Mouse (Mus musculus) brain, embryonic 14.5 days (tissue): ENCODE results near the gene Gsap.
"Not testable (repeated sequence)": the region's sequence is repeated elsewhere in the genome, so short reads cannot be mapped to it uniquely, and the experiment has no call there.

Source experiments
- CTCF ChIP-seq: fragments of 200-500 bp; IDR thresholded peaks from 2 replicates; pipeline ENCODE4 v1.5.1; 2012; ENCODE audit warnings: inconsistent platforms, mild to moderate bottlenecking, moderate library complexity, borderline replicate concordance; ENCODE audit not compliant: insufficient read depth, insufficient read length; ENCODE audit errors: extremely low read depth
- POLR2A ChIP-seq: fragments of 200-500 bp; IDR thresholded peaks from 2 replicates; pipeline ENCODE4 v1.6.1; 2012; ENCODE audit warnings: mild to moderate bottlenecking, inconsistent platforms, borderline replicate concordance; ENCODE audit not compliant: poor library complexity, insufficient read depth, insufficient read length, severe bottlenecking; ENCODE audit errors: extremely low read depth

- peak; percentile 13; the same call in 1 of the 2 replicates for TF ChIP-seq CTCF
- not testable (repeated sequence) for TF ChIP-seq POLR2A
Measured at GRCm38 (mm10) chr5:21277685-21278084, 91.6 kb downstream of the Gsap start.
